Mouse (Mus musculus): ENCODE measurements at regions not wholly inside any gene's neighbourhood (a gene's known extent, or its start where the extent isn't known, plus 50 kb on each side); places are given as distances from the start of the nearest gene placed in this dataset.

DNA sequence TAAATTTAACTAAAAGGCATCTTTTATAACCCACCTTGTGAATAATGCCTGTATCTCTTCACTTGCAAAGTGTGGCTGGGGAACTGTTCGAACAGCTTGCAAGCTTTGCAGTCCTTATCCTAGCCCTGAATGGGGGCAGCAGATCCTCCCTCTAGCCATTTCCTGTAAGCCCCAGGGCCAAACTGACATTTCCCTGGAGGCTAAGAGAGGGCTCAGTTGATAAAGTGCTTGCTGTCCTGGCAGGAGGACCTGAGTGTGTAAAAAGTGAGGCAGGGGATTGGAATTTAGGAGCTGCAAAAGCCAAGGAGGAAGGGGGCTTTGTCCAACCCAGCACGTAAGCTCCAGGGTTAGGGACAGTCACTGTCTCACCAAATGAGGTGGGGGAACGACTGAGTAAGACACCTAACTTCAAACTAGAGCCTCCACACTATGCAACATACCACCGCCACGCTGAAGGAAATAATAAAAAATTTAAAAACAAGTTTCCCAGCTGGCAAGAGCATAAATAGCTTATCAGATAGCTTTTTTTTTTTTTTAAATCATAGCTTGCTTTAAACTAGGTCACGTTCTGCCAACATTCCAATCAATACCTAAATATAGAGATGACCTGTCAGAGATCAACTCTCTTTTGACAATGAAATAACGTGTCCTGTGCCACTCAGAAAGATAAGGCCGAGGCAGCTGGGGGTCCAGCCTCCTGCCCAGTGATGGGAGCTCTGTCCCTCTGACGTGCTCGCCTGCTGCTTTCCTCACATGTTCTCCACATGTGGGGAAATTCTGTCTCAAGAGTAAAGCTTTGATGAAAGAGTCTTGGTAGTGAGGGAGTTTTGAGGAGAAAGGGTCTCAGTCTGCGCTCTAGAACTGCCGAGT, 146.0 kb downstream of the Zfp36l1 start:
- TF ChIP-seq CTCF (IDR thresholded peaks at IDR 0.05; ENCODE audit: low read depth), result 0 out of 2 replicates have a peak, but pooled peaks have one; percentile 2
- no peak for TF ChIP-seq EP300 (optimal IDR thresholded peaks at IDR 0.05)

Measured in stomach, postnatal 0 days (tissue).